Mouse (Mus musculus): ENCODE data around the gene Lgi4.

Lgi4 gene

DNA sequence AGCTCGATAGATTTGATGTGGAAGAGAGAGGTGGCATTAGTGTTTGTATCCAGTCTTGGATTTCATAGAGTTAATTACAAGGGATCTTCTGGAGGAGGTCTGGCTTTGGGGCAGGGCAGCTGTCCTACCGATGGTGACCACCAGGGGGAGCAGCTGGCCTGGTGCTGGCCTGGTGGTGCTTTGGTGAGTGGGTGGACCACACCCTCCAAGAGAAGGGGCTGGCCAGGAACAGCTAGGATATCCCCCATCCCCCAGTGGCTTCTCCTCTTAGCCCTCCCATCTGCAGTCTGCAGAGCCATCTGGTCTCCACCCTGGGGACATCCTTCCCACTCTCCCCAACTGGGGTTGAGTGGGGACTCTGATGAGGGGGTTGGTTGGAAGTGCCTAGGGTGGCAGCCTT is at the start of gene Lgi4:
Gene Lgi4, plus strand, starts transcription at position 235 of the 400 bp plus-strand sequence.
- no peak for DNase-seq (ENCODE audit: low read depth, low spot score)

DNA sequence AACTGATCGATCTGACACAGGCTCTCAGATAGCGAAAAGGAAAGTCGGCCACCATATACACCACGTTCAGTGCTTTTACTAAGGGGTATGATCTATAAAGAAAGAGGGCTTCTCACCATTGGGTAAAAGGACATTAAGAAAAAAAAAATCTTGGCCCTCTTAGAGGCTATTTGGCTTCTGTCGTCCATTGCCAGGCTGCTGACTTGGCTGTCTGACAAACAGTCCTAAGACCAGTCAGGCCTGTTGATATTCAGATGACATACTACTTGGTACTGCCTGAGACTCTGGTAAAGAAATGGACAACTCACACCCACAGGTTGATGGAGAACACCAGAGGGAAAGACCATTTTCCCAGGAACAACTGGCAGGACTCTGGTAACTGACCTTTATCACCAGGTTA is 46.2 kb upstream of the Lgi4 start:
- DNase-seq (ENCODE audit: low read depth, low spot score): no peak

DNA sequence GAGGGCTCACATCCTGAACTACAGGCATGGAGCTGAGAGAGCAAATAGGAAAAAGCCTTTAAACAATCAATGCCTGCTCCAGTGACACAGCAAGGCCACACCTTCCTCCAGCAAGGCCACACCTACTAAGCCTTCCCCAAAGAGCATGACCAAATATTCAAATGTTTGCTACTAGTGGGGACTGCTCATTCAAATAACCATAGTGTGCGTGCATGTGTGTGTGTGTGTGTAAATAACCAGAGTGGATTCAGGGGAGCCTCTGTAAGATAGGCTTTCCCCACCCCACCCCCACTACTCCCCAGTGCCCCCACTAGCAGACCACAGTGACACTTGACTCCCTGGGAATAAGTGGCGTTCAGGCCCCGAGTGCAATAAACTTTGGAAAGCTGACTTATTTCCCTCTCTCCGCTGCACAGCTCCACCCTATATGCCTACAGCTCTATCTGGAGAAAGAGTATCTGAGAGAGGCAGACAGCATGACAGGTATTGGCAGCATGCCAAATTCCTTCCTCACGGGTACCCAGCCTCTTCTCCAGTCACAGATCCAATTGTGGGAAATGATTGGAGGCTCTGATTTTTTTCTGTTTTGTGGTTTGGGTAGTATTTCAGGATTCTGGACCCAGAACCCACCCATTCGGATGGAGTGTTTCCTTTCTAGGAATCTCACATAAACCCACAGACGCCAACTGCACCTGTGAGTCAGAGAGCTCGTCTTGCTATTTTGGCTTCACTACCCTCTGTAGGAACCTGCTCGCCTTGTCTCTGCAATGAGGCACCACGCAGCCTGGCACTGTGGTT is 41.8 kb upstream of the Lgi4 start:
- DNase-seq (ENCODE audit: low read depth, low spot score): peak; percentile 91

DNA sequence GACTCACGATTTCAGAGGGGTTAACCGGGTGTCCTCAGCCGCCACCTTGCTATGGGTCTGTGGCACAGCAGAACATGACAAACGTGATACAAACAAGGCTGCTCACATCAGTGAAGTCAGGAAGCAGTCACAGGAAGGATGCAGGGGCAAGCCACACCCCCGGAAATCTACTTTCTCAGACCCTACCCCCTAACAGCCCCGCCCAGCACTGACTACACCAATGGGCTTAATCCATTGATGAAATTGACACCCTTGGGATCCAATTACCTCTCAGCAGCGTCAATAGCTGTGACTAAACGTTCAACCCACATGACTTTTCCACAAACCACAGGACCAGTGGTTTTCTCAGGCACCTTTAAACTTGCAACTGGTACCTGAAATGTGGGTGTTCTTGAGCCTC is 30.5 kb upstream of the Lgi4 start:
- DNase-seq (ENCODE audit: low read depth, low spot score): no peak

DNA sequence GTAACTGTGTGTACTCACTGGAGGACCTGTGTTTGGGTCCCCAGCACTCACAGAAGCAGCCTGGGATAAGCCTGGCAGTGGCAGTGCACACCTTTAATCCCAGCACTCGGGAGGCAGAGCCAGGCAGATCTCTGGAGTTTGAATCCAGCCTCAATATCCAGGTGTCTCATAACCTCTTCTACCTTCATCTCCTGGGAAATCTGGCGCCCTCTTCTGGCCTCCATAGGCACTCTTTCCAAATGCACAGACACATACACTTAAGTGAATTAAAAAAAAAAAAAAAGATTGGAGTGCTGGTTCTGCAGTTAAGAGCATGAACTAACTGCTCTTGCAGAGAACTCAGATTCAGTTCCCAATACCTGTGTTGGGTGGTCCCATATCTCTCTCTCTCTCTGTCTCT is 28.4 kb upstream of the Lgi4 start:
- DNase-seq (ENCODE audit: low read depth, low spot score): no peak

DNA sequence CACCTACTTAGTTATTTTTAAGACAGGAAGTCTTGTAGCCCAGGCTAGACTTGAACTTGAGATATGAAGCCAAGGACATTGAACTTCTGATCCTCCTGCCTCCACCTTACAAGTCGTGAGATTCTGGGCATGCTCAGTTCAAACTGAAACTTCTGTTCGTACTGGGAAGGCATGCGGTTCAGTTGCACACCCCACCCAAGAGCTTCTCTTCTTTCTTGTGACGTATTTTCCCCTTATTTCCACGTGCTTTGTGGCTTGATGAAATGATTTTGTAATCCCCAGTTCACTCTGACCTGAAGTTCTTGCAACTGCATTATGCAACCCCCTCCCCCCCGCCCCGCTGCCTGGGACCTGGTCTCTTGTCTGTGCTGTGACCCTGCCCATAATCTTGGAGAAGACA is 27.4 kb upstream of the Lgi4 start:
- no peak for DNase-seq (ENCODE audit: low read depth, low spot score)

DNA sequence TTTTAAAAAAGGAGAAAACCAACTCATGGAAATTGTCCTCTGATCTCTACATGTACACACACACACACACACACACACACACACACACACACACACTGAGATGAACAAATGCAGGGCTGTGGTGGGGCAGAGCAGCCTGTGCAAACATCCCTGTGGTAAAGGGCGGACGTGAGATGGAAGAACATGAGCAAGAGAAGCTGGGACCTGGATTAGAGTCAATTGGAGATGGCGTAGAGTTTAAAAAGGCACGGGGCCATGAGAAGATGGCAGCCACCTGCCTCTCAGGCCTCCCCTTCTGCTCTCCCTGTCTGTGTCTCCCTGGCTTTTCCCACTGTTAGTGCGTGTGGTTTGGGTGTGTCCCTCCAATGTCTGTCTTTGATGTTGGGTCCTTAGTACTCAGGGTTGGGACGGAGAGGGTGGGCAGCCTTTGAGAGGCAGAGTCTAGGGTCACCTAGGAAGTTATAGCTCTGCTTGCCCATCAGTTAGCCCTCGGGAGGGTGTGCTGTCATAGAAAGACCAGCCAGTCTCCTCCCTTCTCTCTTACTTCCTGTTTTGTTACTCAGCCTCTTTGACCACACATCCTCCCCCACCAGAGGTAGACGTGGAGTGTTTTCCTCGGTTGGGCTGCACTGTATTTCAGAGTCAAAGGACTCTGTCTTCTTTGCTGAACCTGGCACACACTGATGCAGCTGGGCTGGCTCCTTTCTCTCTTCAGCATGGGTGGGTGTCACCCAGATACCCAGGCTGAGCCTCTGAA is 25.6 kb upstream of the Lgi4 start:
- no peak for DNase-seq (ENCODE audit: low read depth, low spot score)

DNA sequence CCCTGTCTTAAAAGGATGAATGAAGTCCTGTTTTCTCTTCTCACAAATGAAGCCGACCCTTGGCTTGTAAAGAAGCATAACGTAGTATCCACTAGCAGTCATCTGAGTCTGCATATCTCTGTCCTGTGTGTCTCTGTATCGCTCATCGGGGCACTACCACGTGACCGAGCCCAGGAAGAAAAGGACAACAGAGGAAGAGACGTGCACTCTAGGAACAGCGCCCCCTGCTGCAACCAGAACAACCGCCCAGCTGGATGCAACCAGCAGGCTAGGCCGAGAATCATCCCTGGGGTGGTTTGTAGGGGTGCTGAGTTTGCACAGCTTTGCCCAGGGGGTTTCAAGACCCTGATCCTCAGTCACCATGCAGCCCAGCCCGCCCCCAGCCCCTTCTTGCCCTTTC is 24.4 kb upstream of the Lgi4 start:
- DNase-seq (ENCODE audit: low read depth, low spot score): no peak

DNA sequence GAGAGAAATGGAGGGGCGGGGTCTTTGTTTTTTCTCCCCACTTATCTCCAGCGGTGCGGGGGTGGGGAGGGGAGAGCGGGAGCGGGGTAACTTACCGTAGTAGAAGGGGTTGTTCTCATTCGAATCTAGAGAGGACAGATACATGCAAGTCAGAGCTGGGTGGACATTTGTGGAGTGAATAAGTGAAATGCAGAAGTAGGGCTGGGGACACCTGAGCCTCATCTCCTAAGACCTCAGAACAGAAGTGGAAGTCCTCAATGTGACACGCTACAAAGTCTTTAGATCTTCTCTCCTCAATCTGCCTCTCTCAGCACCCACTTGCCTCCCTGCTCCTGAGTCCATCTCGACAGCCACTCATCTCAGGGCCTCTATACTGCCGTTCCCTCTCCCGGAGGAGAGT is 23.9 kb upstream of the Lgi4 start:
- no peak for DNase-seq (ENCODE audit: low read depth, low spot score)

DNA sequence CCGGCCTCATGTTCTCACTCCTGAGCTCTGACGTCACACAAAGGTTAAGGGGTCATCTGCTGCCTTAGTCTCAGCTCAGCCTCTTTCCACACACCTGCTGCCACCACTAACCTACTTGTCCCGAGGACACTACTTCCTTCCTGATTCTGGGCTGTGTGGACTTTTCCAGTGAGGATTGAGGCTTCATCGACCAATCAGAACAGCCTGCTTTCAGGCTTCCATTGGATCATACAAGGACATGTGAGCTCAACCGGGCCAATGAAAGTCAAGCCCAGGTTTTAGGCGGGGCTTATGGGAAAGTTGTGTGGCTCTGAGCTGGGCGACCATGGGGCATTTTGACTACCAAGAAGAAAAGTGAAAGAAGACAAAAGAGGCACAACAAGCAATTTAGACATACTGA is 22.2 kb upstream of the Lgi4 start:
- no peak for DNase-seq (ENCODE audit: low read depth, low spot score)

DNA sequence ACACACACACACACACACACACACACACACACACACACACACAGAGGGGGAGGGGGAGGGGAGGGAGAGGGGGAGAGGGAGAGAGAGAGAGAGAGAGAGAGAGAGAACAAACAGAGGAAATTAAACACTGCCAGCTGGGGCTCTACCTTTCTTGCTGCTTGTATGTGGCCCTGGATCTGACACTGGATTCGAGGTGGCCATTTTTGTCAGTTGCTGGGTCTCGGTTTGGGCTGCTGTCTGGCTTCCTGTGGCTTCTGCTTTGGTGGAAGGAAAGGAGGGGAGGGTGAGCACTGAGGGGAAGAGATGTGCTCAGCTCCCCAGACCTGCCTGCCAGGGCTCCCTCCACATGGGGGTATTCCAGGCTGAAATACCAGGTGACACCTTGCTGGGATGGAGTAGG is 21.5 kb upstream of the Lgi4 start:
- DNase-seq (ENCODE audit: low read depth, low spot score): no peak

DNA sequence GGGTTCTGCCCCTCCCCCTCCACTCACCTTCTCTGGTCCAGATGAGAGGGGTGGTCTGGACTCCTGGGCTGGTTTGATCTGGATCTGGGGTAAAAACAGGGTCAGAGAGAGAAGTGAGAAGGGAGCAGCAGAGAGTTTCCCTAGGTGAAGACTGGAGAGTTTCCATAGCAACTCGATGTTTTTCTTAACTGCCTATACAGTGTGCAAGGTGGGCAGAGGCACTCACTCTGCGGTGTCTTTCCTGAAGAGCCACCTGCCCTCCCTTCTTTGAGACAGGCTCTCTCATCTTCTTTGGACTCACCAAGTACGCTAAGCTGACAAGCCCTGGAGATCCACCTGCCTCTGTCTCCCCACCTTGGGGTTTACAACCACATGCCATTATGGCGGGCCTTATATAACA is 20.1 kb upstream of the Lgi4 start:
- DNase-seq (ENCODE audit: low read depth, low spot score): no peak

DNA sequence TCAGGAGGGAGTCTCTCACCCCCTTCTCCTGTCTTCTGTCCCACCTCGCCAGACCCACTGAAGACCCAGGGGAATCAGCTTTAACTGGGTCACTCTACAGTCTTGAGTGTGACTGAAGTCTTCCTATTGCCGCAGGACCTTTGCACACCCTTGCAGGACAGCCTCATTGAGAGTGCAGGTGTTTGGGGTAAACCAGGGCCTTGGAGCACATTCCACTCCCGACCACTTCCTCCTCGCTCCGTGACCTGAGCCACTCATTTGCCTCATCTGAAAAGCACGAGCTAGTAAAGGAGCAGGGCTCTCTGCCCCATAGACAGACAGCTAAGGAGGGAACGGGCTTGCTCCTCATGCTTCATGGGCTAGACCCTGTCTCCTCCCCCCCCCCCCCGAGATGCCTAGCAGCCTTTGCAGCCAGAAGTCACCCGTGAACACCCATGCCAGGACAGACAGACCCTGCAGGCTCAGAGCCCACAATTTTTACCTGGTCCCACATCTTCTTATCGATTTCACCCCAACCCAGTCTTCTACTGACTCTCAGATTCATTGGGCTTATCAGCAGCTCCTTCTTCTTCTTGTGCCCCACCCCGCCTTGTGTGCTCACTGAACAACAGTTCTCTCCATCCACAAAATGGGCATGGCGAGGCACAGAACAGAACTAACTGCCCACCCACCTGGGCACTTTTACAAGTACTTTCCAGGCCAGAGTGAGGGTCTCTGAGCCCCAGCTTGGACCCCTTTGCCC is 18.7 kb upstream of the Lgi4 start:
- no peak for DNase-seq (ENCODE audit: low read depth, low spot score)

DNA sequence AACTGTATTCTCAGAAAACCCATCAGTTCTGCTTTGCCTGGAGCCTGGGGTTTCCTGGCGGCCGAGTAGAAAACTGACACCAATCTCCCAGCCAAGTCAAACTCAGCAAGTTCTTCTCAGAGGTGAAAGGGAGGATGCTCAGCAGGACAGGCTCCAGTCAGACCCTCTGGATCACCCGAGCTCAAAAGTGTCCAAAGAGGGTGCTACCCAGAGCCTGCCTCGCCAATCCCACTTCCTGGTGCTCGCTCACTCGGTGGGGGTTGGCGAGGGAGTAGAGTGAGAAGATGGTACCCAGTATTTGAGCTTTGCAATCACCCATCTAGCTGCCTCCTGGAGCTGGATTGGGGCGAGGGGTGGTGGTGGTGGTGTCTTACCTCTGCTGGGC is 18.1 kb upstream of the Lgi4 start:
- DNase-seq (ENCODE audit: low read depth, low spot score): no peak

DNA sequence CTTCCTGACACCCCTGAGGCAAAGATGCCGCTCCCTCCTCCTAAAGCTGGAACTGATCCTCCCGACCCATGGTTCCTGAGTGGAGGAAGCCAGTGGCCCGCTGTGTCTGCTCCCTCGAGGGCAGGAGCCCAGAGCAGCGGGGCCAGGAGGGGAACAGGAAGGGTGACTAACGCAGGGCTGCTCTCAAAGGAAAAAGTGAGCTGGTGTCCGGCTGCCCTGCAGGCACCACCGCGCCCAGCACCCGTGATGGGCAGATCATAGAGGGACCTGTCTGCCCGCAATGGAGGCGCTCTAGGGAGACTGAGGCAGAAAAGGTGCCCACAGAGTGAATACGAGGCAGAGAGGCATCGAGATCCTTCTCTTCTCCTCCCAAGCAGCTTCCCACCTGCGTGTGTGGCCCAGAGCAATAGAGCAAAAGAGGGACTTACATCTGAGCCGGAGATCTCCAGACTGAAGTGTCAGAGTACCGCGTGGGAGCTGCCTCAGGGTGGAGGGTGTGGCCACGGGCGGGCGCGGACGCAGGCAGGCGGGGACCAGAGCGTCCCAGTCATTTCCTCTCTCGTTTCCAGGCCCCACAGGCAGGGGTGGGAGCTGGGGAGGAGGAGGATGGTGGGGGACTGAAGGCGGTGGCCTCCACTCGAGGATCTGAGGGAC is 17.4 kb upstream of the Lgi4 start:
- no peak for DNase-seq (ENCODE audit: low read depth, low spot score)

DNA sequence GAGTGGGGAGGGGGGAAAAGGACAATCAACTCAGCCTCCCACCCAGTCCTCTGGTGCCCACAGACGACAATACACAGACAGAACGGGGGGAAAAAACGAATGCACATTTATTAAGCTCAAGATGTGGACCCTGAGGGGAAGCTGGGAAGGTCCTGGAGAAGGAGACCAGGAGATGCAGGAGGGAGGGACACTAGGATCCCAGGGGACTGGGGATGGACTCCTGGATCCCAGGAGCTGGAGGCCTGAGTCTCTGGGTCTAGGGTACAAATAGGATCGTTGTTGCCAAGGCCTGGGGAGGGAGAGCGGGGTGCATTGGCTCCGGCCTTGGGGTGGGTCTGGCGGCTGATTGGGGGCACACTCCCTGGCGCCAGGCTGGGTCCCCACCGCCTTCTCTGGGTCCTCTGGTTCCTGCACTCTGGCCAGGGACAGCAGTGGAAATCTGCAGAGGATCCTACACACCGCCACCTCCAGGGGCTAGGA is 16.7 kb upstream of the Lgi4 start, which contains the start of gene Fxyd5:
Gene Fxyd5, minus strand, starts transcription at position 51 of the 480 bp plus-strand sequence.
- no peak for DNase-seq (ENCODE audit: low read depth, low spot score)

DNA sequence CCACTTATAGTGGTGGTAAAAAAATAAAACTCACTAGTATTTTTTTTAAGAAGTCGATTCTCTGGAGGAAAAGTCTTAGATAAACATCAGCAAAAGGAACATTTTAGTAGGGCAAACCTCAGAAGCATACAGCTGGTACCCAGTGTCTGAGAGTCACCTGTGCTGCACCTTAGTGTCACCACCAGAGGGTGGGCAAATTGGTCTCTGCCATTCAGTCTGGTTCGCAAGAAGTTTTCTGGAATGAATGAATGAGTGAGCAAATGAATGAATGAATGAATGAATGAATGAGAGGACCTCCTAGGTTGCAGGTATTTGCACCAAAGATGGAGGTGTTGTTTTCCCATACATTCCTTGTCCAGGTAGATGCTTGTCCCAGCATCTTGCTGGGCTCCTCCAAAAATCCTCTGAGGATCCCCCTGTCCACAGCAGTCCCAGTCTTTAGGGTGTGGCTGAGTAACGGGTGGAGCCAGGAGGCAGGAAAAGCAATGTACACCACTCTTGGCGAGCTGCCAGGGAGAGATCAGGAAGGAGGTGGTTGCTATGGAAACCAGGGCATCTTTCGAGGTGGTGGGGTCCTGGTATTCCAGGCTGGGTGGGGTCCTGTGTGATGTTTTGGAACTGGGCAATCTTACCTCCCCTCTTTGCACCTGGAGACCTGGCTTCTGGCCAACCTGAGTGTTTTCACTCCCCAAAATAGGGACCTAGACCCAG is 9.9 kb upstream of the Lgi4 start:
- DNase-seq (ENCODE audit: low read depth, low spot score): peak; percentile 6

DNA sequence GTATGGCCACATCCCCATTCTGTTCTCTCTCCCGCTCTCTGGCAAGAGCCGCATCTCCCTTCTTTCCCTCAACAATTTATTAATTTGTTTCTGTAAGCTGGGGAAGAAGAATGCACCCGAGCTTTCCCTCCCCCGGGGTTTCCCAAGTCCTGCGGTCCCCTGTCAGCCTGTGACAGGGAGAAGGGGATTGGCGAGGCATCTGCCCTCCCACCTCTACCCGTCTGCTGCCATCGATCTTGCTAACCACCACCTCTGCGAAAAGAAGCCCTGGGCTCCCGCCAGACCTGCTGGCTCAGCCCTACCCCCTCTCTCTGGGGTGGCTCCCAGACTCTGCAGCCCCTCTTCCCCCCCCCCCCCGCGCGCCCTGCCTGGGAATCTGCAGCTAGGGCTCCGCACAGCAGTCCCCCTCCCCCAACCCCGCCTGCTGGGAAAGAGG is 9.3 kb upstream of the Lgi4 start:
- DNase-seq (ENCODE audit: low read depth, low spot score): peak; percentile 55

DNA sequence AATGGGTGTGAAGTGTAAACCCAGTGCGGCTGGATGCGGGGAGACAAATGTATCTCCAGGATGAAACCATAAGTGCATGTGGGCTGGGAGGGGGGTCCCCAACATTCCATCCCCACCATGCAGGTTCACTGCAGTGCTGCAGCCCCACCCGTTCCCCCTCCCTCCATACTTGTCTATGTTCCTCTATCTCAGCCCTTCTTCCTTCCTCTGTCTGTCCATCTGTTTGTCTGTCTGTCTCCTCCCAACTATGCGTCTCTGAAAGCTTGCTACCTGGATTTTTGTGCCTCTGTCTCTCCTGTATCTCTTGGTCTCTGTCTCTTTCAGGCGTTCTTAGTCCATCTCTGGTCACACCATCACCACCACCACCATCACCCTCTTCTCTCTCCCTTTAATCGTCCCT is 8.7 kb upstream of the Lgi4 start:
- no peak for DNase-seq (ENCODE audit: low read depth, low spot score)

DNA sequence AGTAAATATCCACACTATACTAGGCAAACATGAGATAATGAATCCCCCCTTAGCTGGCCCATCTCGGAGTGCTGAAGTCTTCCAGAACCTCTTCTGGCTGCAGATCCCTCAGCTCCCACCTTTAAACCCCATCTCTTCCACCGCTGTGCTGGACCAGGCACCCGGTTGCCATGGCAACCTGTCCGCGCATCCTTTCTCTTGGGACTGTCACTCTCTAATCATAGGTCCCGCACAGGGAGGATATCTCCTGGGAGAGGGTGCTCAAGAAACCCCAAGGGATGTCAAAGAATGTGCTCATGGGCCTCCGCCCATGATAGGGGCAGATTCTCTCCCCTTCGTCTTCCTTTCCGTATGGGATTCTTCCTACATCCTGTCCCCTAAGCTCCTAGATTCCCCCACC is 8.2 kb upstream of the Lgi4 start:
- DNase-seq (ENCODE audit: low read depth, low spot score): peak; percentile 21

All from telencephalon, adult 2 months (tissue).